Mouse (Mus musculus): Measurements from ENCODE around the gene Cby3. TPM values are rescaled to one million over a fixed set of nuclear protein-coding genes. Genes with fewer than 3 reads are reported as not detected.
"Not testable (repeated sequence)": the region's sequence is repeated elsewhere in the genome, so short reads cannot be mapped to it uniquely, and the experiment has no call there.

Gene Cby3
- polyA plus RNA-seq (2011; ENCODE audit: insufficient read length, low read depth, missing spikeins), result not detected in 2 replicates

DNA sequence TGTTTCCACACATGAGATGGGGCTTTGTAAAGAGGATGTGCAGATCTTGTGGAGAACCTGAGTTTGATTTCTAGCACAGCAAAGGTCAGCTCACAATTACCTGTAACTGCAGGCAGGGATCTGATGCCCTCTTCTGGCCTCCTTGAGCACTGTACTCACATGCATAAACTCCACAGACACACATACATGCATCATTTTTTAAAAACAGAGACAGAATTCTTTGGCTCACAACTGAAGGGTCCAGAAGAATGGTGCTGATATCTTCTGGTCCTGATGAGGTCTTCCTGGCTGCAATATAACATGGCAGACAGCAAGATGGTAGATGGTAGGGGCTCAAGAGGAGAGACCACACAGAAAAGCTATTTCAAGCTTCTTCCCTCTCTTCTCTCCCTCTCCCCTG is at the start of gene Cby3:
Gene Cby3 (plus strand): TSS at position 301 of the 400 bp plus-strand sequence.
- no peak within 1 kb of the TSS for H3K27ac ChIP-seq (ENCODE audit: insufficient read depth, low read length)
- no peak within 1 kb of the TSS for H3K4me3 ChIP-seq (ENCODE audit: insufficient read depth, low read length)
- TF ChIP-seq POLR2A (IDR thresholded peaks at IDR 0.05; ENCODE audit: low read depth, low read length) (no peak), CTCF (IDR thresholded peaks at IDR 0.05; ENCODE audit: borderline replicate concordance, insufficient read depth, low read length) (no peak)
- H3K4me1 ChIP-seq (ENCODE audit: control insufficient read depth, insufficient read depth, low read length), result no peaks in the 10 kb centered on the region

DNA sequence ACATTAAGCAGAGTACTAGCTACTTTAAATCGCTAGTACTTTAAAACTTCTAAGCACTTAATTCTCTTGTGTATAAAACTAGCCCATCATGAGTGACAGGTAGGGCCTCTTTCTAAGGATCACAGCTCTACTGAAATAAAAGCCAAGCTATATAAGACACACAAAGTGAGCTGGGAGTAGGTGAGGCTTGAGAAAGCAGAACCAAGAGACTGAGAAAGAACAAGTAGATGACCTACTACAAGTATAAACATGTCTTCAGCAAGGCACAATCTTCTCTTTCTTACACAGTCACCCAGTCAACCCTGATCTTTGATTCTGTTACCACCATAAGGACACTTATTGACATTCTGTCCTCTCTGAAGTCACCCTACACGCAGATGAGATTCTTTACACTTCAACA is 41.5 kb upstream of the Cby3 start:
- Histone ChIP-seq H3K27ac (ENCODE audit: insufficient read depth, low read length) (no peak overlapping the region), H3K4me3 (ENCODE audit: insufficient read depth, low read length) (no peak overlapping the region), H3K4me1 (ENCODE audit: control insufficient read depth, insufficient read depth, low read length) (no peaks in the 10 kb centered on the region)
- TF ChIP-seq CTCF (IDR thresholded peaks at IDR 0.05; ENCODE audit: borderline replicate concordance, insufficient read depth, low read length) (no peak), POLR2A (IDR thresholded peaks at IDR 0.05; ENCODE audit: low read depth, low read length) (no peak)

DNA sequence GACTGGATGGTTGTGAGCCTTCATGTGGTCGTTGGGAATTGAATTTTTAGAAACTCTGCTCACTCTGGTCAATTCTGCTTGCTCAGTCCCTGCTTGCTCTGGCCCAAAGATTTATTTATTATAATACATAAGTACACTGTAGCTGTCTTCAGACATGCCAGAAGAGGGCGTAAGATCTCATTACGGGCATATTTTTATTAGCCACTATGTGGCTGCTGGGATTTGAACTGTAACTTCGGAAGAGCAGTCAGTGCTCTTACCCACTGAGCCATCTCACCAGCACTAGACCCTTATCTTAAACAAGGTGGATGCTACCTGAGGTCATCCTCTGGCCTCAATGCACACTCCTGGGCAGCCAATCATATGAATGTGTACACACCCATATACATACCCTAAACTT is 34.9 kb upstream of the Cby3 start:
- H3K27ac ChIP-seq (ENCODE audit: insufficient read depth, low read length); H3K4me1 ChIP-seq (ENCODE audit: control insufficient read depth, insufficient read depth, low read length); H3K4me3 ChIP-seq (ENCODE audit: insufficient read depth, low read length): not testable (repeated sequence)

DNA sequence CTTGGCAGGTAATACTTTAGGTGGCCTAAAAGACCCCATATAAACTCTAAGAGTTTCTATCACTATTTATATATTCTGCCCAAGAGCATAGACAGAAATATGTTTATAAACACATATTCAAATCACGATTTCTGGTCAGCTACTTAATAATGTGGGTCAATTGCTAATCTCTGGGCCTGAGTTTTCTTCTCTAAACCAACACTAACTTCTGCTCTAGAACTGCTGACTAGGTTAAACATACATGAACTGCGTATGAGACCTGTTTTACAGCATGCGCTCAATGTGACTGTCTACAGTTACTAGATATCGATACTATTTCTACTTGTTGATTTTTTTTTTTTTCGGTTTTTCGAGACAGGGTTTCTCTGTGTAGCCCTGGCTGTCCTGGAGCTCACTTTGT is 33.0 kb upstream of the Cby3 start:
- no peak for TF ChIP-seq CTCF (IDR thresholded peaks at IDR 0.05; ENCODE audit: borderline replicate concordance, insufficient read depth, low read length)
- TF ChIP-seq POLR2A (IDR thresholded peaks at IDR 0.05; ENCODE audit: low read depth, low read length), result no peak
- H3K4me3 ChIP-seq (ENCODE audit: insufficient read depth, low read length), result no peak overlapping the region
- H3K4me1 ChIP-seq (ENCODE audit: control insufficient read depth, insufficient read depth, low read length), result peaks cover 2% of the 10 kb centered on the region
- H3K27ac ChIP-seq (ENCODE audit: insufficient read depth, low read length), result no peak overlapping the region

DNA sequence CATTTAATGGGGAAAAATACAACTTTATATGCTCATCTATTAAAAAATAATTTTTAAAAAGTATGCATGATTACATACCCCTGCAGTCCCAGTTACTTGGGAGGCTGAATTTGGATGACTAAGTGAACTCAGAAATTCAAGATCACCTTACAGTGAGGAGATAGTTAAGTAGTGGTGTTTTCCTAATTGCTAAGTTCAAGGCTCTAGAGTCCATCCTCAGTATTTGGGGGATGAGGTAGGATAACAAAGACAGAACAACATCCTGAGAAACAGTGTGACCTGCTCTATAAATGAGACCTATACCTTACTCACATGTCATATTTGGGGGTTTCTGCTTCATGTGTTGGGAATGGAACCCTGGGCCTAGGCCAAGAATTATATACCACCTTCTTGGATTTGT is 31.9 kb upstream of the Cby3 start:
- H3K4me3 ChIP-seq (ENCODE audit: insufficient read depth, low read length), result no peak overlapping the region; the same call in 1 of the 2 replicates
- TF ChIP-seq CTCF (IDR thresholded peaks at IDR 0.05; ENCODE audit: borderline replicate concordance, insufficient read depth, low read length) (no peak), POLR2A (IDR thresholded peaks at IDR 0.05; ENCODE audit: low read depth, low read length) (no peak)
- H3K4me1 ChIP-seq (ENCODE audit: control insufficient read depth, insufficient read depth, low read length), result peaks cover 2% of the 10 kb centered on the region
- no peak overlapping the region for H3K27ac ChIP-seq (ENCODE audit: insufficient read depth, low read length)

DNA sequence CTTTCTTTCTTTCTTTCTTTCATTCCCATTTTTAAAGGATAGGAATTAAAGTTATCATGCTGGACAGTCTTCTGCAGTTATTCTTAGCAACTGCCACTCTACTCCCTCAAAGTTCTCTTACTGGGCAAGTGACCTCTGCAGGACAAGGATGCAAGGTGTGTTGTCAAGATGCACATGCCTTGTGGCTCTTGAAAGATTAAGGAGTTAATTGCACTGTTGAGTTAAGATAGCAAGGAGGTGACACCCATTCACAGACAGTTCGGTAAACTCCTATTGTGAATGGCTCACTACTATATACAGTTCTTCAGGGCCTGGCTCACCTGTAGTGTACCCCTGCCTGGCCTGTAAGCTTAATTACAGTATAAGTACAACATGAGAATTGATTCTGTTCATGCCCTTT is 30.4 kb upstream of the Cby3 start:
- H3K27ac ChIP-seq (ENCODE audit: insufficient read depth, low read length), result no peak overlapping the region
- TF ChIP-seq CTCF (IDR thresholded peaks at IDR 0.05; ENCODE audit: borderline replicate concordance, insufficient read depth, low read length), result no peak
- no peak; the same call in 1 of the 2 replicates for TF ChIP-seq POLR2A (IDR thresholded peaks at IDR 0.05; ENCODE audit: low read depth, low read length)
- peak overlapping the region; percentile 100 for H3K4me3 ChIP-seq (ENCODE audit: insufficient read depth, low read length)
- peaks cover 2% of the 10 kb centered on the region for H3K4me1 ChIP-seq (ENCODE audit: control insufficient read depth, insufficient read depth, low read length)

DNA sequence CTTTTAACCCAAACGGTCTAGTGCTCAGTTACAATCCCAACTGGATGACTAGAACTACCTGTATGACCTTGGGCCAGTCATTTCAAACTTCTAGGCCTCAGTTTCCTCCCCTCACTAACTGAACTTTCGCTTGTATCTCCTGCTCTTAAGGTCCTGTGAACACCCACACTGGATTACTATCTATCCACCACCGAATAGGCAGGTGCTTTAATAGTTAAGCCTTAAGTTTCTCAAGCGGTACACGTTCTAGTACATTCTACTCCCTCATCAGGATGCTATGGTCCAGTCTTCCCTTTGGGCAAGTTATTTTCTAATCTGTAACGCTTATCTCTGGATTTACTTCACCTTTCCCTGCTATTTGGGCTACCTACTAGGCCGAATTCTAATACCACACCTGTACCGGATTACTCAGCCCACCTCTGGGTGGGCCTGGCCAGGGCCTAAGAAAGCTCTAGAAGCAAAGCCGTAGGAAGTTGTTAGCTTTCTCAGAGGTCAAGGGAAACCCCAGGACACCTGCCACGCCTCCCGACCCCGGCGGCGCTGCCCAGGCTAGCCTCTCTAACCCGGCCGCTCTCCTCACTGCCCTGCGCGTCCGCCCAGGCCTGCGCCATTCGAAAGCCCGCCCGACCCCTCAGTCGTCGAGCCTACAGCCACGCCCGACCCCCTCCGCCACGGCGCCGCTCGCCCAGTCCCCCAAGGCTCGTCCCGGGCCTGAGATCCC is 29.4 kb upstream of the Cby3 start:
- Histone ChIP-seq H3K4me1 (ENCODE audit: control insufficient read depth, insufficient read depth, low read length) (peaks cover 2% of the 10 kb centered on the region), H3K27ac (ENCODE audit: insufficient read depth, low read length) (peak overlapping the region; percentile 17; the same call in 1 of the 2 replicates), H3K4me3 (ENCODE audit: insufficient read depth, low read length) (peak overlapping the region; percentile 100)
- TF ChIP-seq POLR2A (IDR thresholded peaks at IDR 0.05; ENCODE audit: low read depth, low read length), result no peak
- no peak for TF ChIP-seq CTCF (IDR thresholded peaks at IDR 0.05; ENCODE audit: borderline replicate concordance, insufficient read depth, low read length)

DNA sequence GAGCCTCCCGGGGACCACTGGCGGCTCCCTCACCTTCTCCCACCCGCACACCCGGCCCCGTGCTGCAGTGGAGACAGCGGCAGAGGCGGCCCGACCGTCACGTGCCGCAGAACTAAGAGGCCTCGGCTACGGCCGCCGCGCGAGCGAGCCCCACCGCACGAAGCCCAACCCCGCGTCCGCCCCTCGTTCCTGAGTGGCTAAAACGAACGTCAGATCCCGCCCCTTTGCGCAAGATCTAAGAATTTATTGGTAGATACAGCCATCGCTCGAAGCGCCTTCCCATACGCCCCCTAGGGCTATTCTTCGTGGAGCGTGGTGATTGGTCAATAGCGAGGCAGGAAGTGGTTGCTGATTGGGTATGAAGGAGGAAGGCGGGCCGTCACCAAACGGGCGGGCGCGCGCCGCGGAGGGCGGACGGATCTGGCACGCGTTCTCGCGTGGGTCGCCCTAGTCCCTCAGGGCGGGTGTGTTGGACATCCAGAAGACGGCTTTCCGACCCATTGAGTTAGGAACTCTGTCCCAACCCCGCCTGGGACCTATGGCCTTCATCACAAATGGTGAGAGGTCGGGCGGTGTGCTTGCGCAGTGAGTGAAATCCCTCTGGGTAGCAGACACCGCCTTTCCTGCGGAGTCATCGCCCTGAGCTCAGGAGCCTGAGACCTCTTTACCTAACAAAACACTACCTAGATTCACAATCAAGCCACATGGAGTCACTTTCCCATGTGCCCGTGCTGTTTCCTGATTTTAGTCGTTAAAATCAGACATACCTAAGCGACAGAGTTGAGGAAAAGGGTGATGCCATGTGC is 28.6 kb upstream of the Cby3 start, which contains the start of gene Canx:
Gene Canx (minus strand): TSS at position 178 of the 806 bp plus-strand sequence.
- Histone ChIP-seq H3K27ac (ENCODE audit: insufficient read depth, low read length) (peak within 1 kb of the TSS; percentile 59), H3K4me3 (ENCODE audit: insufficient read depth, low read length) (peak within 1 kb of the TSS; percentile 100), H3K4me1 (ENCODE audit: control insufficient read depth, insufficient read depth, low read length) (peaks cover 2% of the 10 kb centered on the region)
- TF ChIP-seq CTCF (IDR thresholded peaks at IDR 0.05; ENCODE audit: borderline replicate concordance, insufficient read depth, low read length) (no peak), POLR2A (IDR thresholded peaks at IDR 0.05; ENCODE audit: low read depth, low read length) (peak; percentile 92)

DNA sequence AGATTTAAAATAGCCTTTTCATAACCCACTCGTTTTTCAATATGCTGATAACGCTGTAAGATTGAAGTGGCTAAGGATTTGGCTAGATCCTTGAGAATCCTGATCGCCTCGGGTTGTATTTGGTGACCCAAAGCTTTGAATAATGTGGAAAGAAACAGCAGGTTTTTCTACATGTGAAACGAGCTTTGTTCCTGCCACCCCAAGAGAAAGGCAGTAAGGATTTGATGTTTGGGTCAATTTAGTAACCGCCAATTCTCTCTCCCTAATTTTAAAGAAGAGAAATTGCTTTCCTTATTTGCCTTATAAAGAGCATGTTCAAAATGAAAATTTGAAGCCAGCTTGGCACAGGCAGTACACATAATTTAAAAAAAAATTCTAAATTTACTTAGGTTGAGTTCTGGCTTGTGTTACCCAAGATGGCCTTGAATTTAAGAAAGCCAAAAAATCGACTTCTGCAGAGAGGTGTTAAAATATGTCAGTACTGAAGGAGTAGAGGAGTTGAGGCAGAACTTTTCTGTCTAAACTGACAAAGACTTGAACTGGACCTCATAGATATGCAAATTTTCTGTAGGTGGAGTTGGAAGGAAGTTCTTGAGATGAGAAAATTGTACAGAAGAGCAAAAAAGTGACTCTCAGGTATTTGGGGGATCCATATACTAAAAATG is 27.8 kb upstream of the Cby3 start:
- no peak for TF ChIP-seq POLR2A (IDR thresholded peaks at IDR 0.05; ENCODE audit: low read depth, low read length)
- no peak for TF ChIP-seq CTCF (IDR thresholded peaks at IDR 0.05; ENCODE audit: borderline replicate concordance, insufficient read depth, low read length)
- H3K4me1 ChIP-seq (ENCODE audit: control insufficient read depth, insufficient read depth, low read length), result no peaks in the 10 kb centered on the region; the same call in 1 of the 2 replicates
- peak overlapping the region; percentile 59 for H3K4me3 ChIP-seq (ENCODE audit: insufficient read depth, low read length)
- H3K27ac ChIP-seq (ENCODE audit: insufficient read depth, low read length), result peak overlapping the region; percentile 59
